Mouse (Mus musculus) hindbrain, postnatal 0 days (tissue): ENCODE data around the gene Aars2. TPM values are rescaled to one million over a fixed set of nuclear protein-coding genes. Genes with fewer than 3 reads are reported as not detected.

Experiments
- ATAC-seq: fragments of 200-750 bp; cut with Nextera tagmentation; 2 replicates; pipeline ENCODE4 v1.8.0; 2017; ENCODE audit warnings: mild to moderate bottlenecking, moderate TSS enrichment, moderate library complexity
- DNase-seq: peaks from one replicate; pipeline ENCODE4 v3.0.0-alpha.2; 2015; ENCODE audit warnings: low spot score
- H3K27ac ChIP-seq: fragments of 300-500 bp; sonication (generic); 2 replicates; pipeline ENCODE4 v1.5.1; 2014; ENCODE audit warnings: mild to moderate bottlenecking
- H3K27me3 ChIP-seq: fragments of 300-500 bp; sonication (generic); 2 replicates; pipeline ENCODE4 v1.6.1; 2014; ENCODE audit warnings: low read length, mixed read lengths; ENCODE audit not compliant: insufficient read depth
- H3K36me3 ChIP-seq: fragments of 300-500 bp; sonication (generic); 2 replicates; pipeline ENCODE4 v1.6.1; 2014; ENCODE audit warnings: low read length, mixed read lengths; ENCODE audit not compliant: insufficient read depth
- H3K4me1 ChIP-seq: fragments of 300-500 bp; sonication (generic); 2 replicates; pipeline ENCODE4 v1.6.1; 2014; ENCODE audit warnings: antibody characterized with exemption, low read length, mixed read lengths; ENCODE audit not compliant: insufficient read depth
- H3K4me2 ChIP-seq: fragments of 300-500 bp; sonication (generic); 2 replicates; pipeline ENCODE4 v1.6.1; 2014; ENCODE audit warnings: low read depth, mild to moderate bottlenecking, low read length, moderate library complexity, mixed read lengths
- H3K4me3 ChIP-seq: fragments of 300-500 bp; sonication (generic); 2 replicates; pipeline ENCODE4 v1.5.1; 2014; ENCODE audit warnings: low read length
- H3K9ac ChIP-seq: fragments of 300-500 bp; sonication (generic); replicated peaks from 2 replicates; pipeline ENCODE4 v1.6.1; 2014; ENCODE audit warnings: mild to moderate bottlenecking, low read length, moderate library complexity, mixed read lengths
- H3K9me3 ChIP-seq: fragments of 300-500 bp; sonication (generic); 2 replicates; pipeline ENCODE4 v1.6.1; 2016; ENCODE audit warnings: low read length, mixed read lengths
- CTCF ChIP-seq: IDR thresholded peaks from 2 replicates; pipeline ENCODE4 v1.5.1; 2016; ENCODE audit warnings: antibody characterized with exemption, control low read depth, low read depth
- WGBS: fragments of 180-500 bp; shearing (Covaris S2); extraction: QIAGEN DNeasy Blood & Tissue Kit; methylation state at CpG from one replicate; pipeline ENCODE4 v1.1.7; 2014; 5-methylcytosine and 5-hydroxymethylcytosine counted together
- polyA plus RNA-seq: library from polyadenylated mRNA; unstranded; fragments of >200 nt; fragmentation: Nextera tagmentation; extraction: Ambion mirVana; gene quantifications from 2 replicates; pipeline ENCODE4 v1.2.1, GENCODE M21; 2015
- total RNA-seq: library from RNA; depleted of rRNA; stranded (reverse); fragments of >200 nt; gene quantifications from 2 replicates; pipeline ENCODE4 v1.2.3, GENCODE M21; 2014

Aars2 gene
- total and polyA plus RNA-seq, 2 experiments from 2014 or later = 14.2 to 28.5 TPM

DNA sequence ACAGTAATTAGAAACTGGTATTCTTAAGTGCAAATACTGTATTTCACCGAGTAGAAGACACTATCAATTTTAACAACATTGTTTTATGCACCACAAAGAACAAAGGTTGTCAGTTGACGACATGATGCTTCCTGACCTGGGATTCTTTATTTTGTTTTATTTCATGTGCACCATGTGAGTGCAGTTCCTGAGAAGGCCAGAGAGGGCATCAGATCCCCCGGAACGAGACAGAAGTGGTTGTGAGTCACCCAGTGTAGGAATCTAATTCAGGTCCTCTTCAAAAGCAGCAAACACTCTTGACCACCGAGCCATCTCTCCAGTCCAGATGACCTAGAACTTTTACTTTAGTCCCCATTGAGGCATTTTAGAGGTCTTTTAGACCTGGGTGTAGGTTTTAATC lies 38.3 kb upstream of the Aars2 start:
- no peak overlapping the region for H3K27ac ChIP-seq
- H3K9me3 ChIP-seq = no peaks in the 10 kb centered on the region
- no peak overlapping the region for H3K4me2 ChIP-seq
- no peak overlapping the region for H3K4me3 ChIP-seq
- H3K36me3 ChIP-seq = no peaks in the 10 kb centered on the region
- DNase-seq (no peak), ATAC-seq (no peak)
- no peaks in the 10 kb centered on the region for H3K27me3 ChIP-seq
- TF ChIP-seq CTCF = no peak
- WGBS = 86% methylated on average over 5 of the region's 5 CpGs
- H3K9ac ChIP-seq = no peak overlapping the region
- no peaks in the 10 kb centered on the region for H3K4me1 ChIP-seq

DNA sequence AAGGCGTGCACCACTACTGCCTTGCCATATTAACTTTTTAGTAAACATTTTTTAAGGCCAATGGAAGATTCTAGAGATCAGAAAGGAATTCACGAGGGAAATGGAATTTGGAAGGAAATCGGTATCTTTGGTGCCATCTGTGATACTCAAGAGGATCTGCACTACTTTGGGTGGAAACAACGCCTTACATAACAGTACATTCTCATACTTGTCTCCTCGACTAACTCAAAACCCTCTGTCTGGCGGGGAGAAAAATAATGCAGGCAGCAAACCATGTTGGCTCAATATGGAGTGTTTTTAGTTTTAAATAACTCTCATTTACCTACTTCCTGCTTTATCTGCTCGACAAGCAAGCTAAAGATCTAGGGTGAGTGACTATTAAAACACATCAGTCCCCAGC lies 35.9 kb upstream of the Aars2 start:
- no peak overlapping the region for H3K9ac ChIP-seq
- DNase-seq = no peak
- no peak for TF ChIP-seq CTCF

DNA sequence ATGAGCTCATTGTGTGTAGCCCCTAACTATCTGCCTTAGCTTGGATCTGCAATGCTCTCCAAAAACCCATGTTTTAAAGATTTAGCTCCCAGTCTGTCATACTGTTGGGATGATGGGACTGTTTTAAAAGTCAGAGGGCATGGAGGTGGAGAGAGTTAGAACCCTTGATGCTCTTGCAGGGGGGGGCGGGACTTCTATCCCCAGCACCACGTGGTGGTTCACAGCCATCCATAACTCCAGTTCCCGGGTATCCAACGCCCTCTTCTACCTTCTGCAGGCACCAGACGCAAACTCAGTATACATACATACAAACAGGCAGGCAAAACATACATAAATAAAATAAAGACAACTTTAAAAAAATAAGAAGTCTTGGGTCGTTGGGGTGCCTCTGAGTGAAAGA lies 33.0 kb upstream of the Aars2 start:
- 84% methylated on average over 6 of the region's 6 CpGs for WGBS
- 0 out of 2 replicates have a peak overlapping the region, but pooled peaks have one; percentile 66 for H3K4me2 ChIP-seq
- no peak overlapping the region for H3K4me3 ChIP-seq
- H3K9ac ChIP-seq = no peak overlapping the region
- H3K36me3 ChIP-seq = no peaks in the 10 kb centered on the region
- peaks cover 6% of the 10 kb centered on the region; the same call in 1 of the 2 replicates for H3K4me1 ChIP-seq
- no peak for ATAC-seq
- H3K27me3 ChIP-seq = no peaks in the 10 kb centered on the region
- no peaks in the 10 kb centered on the region for H3K9me3 ChIP-seq
- no peak for TF ChIP-seq CTCF
- H3K27ac ChIP-seq = no peak overlapping the region
- no peak for DNase-seq

More for the DNA sequence above, 35.9 kb upstream of the Aars2 start:
- H3K4me2 ChIP-seq = no peak overlapping the region
- no peak overlapping the region for H3K27ac ChIP-seq
- H3K36me3 ChIP-seq = no peaks in the 10 kb centered on the region
- no peaks in the 10 kb centered on the region for H3K27me3 ChIP-seq
- WGBS = 88% methylated on average over 7 of the region's 7 CpGs
- no peak overlapping the region for H3K4me3 ChIP-seq
- H3K4me1 ChIP-seq = peaks cover 6% of the 10 kb centered on the region; the same call in 1 of the 2 replicates
- no peaks in the 10 kb centered on the region for H3K9me3 ChIP-seq
- ATAC-seq = no peak

DNA sequence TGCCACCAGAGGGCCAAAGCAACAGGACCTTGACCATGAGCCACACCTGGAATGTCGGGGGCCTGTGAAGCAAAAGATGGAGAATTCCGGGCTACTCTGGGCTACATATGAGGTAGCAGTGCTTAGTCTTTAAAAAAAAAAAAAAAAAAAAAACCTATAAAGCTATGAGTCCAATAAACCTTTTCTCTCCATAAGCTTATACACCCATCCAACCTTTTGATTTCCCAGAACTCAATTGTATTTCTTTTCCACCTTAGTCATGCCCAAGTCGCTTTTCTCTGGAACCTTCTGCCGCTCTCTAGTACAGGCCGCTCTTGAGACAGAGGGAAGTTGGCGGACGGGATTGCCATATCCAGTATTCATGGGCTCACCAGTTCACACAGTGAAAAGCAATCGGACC lies 32.5 kb upstream of the Aars2 start:
- H3K27me3 ChIP-seq = no peaks in the 10 kb centered on the region
- peak overlapping the region; percentile 37 for H3K4me3 ChIP-seq
- H3K9me3 ChIP-seq = no peaks in the 10 kb centered on the region
- TF ChIP-seq CTCF = 0 out of 2 replicates have a peak, but pooled peaks have one; percentile 11
- peak overlapping the region; percentile 50; the same call in 1 of the 2 replicates for H3K9ac ChIP-seq
- H3K36me3 ChIP-seq = no peaks in the 10 kb centered on the region
- DNase-seq (no peak), ATAC-seq (peak; percentile 49)
- peak overlapping the region; percentile 66 for H3K4me2 ChIP-seq
- peaks cover 6% of the 10 kb centered on the region; the same call in 1 of the 2 replicates for H3K4me1 ChIP-seq
- H3K27ac ChIP-seq = peak overlapping the region; percentile 85
- 61% methylated on average over 8 of the region's 8 CpGs for WGBS

DNA sequence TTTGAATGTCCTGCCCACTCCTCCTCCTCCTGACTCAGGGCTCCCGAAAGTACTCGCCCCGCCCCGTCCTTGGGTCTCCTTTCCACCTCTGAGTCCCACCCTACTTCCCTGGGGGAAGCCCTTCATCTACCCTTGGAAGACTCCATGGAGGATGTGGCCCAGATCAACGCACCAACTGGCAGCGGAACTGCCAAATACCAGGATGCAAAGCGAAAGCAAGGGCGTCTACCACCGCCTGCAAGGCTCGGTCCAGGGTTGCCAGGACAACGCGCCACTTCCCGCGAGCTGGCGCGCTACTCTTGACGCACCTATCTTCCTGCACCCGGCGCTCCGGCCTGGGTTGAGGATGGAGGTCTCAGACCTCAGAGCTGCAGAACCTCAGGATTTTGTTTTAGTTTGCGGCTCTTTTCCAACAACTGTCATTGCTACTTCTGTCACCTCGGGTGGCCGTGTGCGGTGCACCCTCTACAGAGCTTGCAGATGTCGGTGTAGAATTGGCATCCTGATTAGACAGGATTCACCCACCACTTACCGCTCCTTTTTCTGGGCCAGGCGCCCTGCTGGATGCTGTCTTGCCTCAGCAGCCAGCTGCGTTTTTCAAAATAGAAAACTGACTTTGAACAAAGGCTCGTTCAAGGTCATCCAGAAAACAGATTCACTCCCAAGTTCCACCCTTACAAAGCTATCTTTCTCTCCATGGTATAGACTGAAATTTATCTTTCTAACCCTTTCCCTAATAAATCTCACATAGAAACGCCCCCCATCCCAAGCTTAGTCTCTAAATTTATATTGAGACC lies 31.8 kb upstream of the Aars2 start, which contains the start of gene Spats1:
Gene Spats1 (minus strand): TSS at position 747 of the 797 bp plus-strand sequence.
- H3K27ac ChIP-seq = peak within 1 kb of the TSS; percentile 85
- 4% methylated on average over 30 of the region's 30 CpGs for WGBS
- H3K9me3 ChIP-seq = no peaks in the 10 kb centered on the region
- H3K4me2 ChIP-seq = peak within 1 kb of the TSS; percentile 66
- no peaks in the 10 kb centered on the region for H3K36me3 ChIP-seq
- peak; percentile 91 for DNase-seq
- H3K27me3 ChIP-seq = no peaks in the 10 kb centered on the region
- peak within 1 kb of the TSS; percentile 37 for H3K4me3 ChIP-seq
- peaks cover 6% of the 10 kb centered on the region; the same call in 1 of the 2 replicates for H3K4me1 ChIP-seq
- peak; percentile 93 for ATAC-seq
- TF ChIP-seq CTCF = no peak; the same call in 1 of the 2 replicates
- H3K9ac ChIP-seq = peak within 1 kb of the TSS; percentile 50; the same call in 1 of the 2 replicates

DNA sequence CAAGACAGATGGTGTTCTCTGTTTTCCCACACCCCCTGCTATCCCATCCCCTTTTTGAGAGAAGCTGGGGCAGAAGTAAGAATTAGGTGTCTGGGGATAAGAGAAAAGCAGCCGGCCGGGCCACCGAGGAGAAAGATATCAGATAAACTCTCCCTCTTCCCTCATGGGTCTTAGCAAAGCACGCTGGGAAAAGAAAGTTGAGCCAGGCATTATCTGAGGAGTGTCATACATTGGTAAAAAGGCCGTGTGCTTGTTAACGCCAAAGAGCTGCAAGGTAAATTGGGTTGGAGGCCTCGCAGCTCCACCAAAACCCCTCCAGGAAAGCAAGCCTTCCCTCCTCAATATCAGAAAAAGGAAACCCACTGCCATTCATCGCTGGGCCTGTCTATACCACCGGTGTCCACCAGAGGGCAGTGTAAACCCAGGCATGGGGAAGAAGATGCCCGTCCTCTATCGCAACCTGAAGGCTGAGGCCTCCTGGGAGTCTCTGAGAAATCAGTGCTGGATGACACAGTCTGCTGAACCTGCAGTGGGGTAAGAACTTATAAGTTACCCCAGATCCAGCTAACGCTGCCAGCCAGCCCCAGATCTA lies 28.3 kb upstream of the Aars2 start:
- H3K36me3 ChIP-seq = no peaks in the 10 kb centered on the region
- H3K4me2 ChIP-seq = no peak overlapping the region
- ATAC-seq (no peak), DNase-seq (peak; percentile 90)
- no peak overlapping the region for H3K4me3 ChIP-seq
- H3K4me1 ChIP-seq = peaks cover 6% of the 10 kb centered on the region; the same call in 1 of the 2 replicates
- WGBS = 21% methylated on average over 12 of the region's 12 CpGs
- no peaks in the 10 kb centered on the region for H3K27me3 ChIP-seq
- TF ChIP-seq CTCF = peak; percentile 99
- H3K9me3 ChIP-seq = 0 out of 2 replicates have a peak, but pooled peaks cover 2% of the 10 kb centered on the region
- no peak overlapping the region for H3K9ac ChIP-seq
- H3K27ac ChIP-seq = no peak overlapping the region
